Mouse (Mus musculus) embryonic stem cell, embryonic (primary cell): ENCODE results near the gene Fam228a.

ENCODE experiments used
- CTCF ChIA-PET, 4 experiments: fragments of 300-600 bp in 2 of 4; fragments of 350-600 bp in 2 of 4; sonication (Branson Sonifier 250); formaldehyde crosslinking; loops; one replicate each; lab custom pipeline; 2022; ENCODE audit warnings: inconsistent platforms in 2 of 4; lab: Charles Lee
- POLR2A ChIA-PET, 4 experiments: fragments of 300-600 bp in 2 of 4; fragments of 350-600 bp in 2 of 4; sonication (Branson Sonifier 250); formaldehyde crosslinking; loops; one replicate each; lab custom pipeline; 2022; ENCODE audit warnings: antibody characterized with exemption in 4 of 4, inconsistent platforms in 1 of 4; lab: Charles Lee

Gene Fam228a

GRCm38 (mm10) chr12:4732332-4732731 lies 5.9 kb downstream of the Fam228a start:
- ChIA-PET POLR2A (interaction anchor here in 1 of 4 experiments (1.8 kb wide), 1 partner anchor 112 kb away, joined by 5 read pairs; no protein-coding TSS in a partner anchor), CTCF (interaction anchor here in 1 of 4 experiments (1.3 kb wide), 1 partner anchor 12 kb away, joined by 4 read pairs; no protein-coding TSS in a partner anchor)

- ChIA-PET POLR2A (interaction anchor here in 3 of 4 experiments (0.5 to 1.8 kb wide), 7 partner anchors 11 to 593 kb away, joined by 3 to 5 read pairs (median 3); partner anchors contain the start of genes Fam228b (in 1 of the 3), Gm3625 (in 1 of the 3) and Pfn4 (in 1 of the 3)), CTCF (interaction anchor here in 1 of 4 experiments (1.3 kb wide), 1 partner anchor 11 kb away, joined by 4 read pairs; no protein-coding TSS in a partner anchor)
Measured at GRCm38 (mm10) chr12:4731629-4732028, 6.6 kb downstream of the Fam228a start.

GRCm38 (mm10) chr12:4729165-4729564 lies 9.1 kb downstream of the Fam228a start:
- CTCF ChIA-PET, result interaction anchor here in 2 of 4 experiments (0.5 to 1.9 kb wide), 6 partner anchors 9 to 204 kb away, joined by 3 to 7 read pairs (median 3); partner anchors contain the start of genes Atad2b (in 1 of the 2), Fam228b (in 1 of the 2) and Pfn4 (in 1 of the 2)
- POLR2A ChIA-PET, result interaction anchor here in 3 of 4 experiments (0.5 to 2.4 kb wide), 6 partner anchors 9 to 1946 kb away, joined by 3 to 10 read pairs (median 3); partner anchors contain the start of genes Fam228b (in 1 of the 3) and Pfn4 (in 1 of the 3)

- POLR2A ChIA-PET, result interaction anchor here (0.6 to 4.9 kb wide), 57 partner anchors 9 to 531 kb away, joined by 3 to 24 read pairs (median 4); partner anchors contain the start of genes Cenpo (in 3 of the 4), Fam228b (in 3 of the 4), Pfn4 (in 3 of the 4) and Ptrhd1 (in 3 of the 4)
- CTCF ChIA-PET, result interaction anchor here (0.6 to 1.8 kb wide), 11 partner anchors 9 to 830 kb away, joined by 3 to 7 read pairs (median 4); partner anchors contain the start of genes Fam228b (in 2 of the 4) and Pfn4 (in 1 of the 4)
Measured at GRCm38 (mm10) chr12:4719762-4720754, 18.2 kb downstream of the Fam228a start.

GRCm38 (mm10) chr12:4719066-4719761 lies 19.0 kb downstream of the Fam228a start:
- CTCF ChIA-PET, result interaction anchor here in 3 of 4 experiments (0.6 to 1.8 kb wide), 7 partner anchors 9 to 1540 kb away, joined by 3 to 7 read pairs (median 4); partner anchors contain the start of genes Fam228b (in 2 of the 3) and Pfn4 (in 1 of the 3)
- POLR2A ChIA-PET, result interaction anchor here in 3 of 4 experiments (0.7 to 4.9 kb wide), 42 partner anchors 10 to 530 kb away, joined by 3 to 24 read pairs (median 4); partner anchors contain the start of genes Fam228b (in 2 of the 3), Pfn4 (in 2 of the 3), Sf3b6 (in 2 of the 3) and Atad2b (in 1 of the 3)

GRCm38 (mm10) chr12:4717417-4717816 lies 20.8 kb downstream of the Fam228a start:
- CTCF ChIA-PET, result interaction anchor here in 2 of 4 experiments (0.8 to 1.3 kb wide), 2 partner anchors 12 to 52 kb away, joined by 3 read pairs; partner anchors contain the start of genes Fam228b (in 1 of the 2) and Pfn4 (in 1 of the 2)
- POLR2A ChIA-PET, result interaction anchor here in 3 of 4 experiments (0.7 to 4.9 kb wide), 7 partner anchors 8 to 126 kb away, joined by 3 to 24 read pairs (median 6); partner anchors contain the start of genes Fam228b (in 1 of the 3), Pfn4 (in 1 of the 3) and Wdcp (in 1 of the 3)

- ChIA-PET CTCF (interaction anchor here in 1 of 4 experiments (0.6 kb wide), 1 partner anchor 148 kb away, joined by 3 read pairs; no protein-coding TSS in a partner anchor), POLR2A (interaction anchor here in 1 of 4 experiments (0.9 to 1.4 kb wide), 2 partner anchors 53 to 169 kb away, joined by 3 read pairs; no protein-coding TSS in a partner anchor)
Measured at GRCm38 (mm10) chr12:4715606-4716005, 22.6 kb downstream of the Fam228a start.

GRCm38 (mm10) chr12:4713361-4713760 lies 24.9 kb downstream of the Fam228a start:
- ChIA-PET CTCF (no interaction called here), POLR2A (interaction anchor here in 1 of 4 experiments (0.6 to 1.8 kb wide), 3 partner anchors 38 to 282 kb away, joined by 3 to 4 read pairs (median 3); no protein-coding TSS in a partner anchor)

- POLR2A ChIA-PET, result interaction anchor here in 2 of 4 experiments (0.6 to 2.1 kb wide), 4 partner anchors 8 to 312 kb away, joined by 3 to 8 read pairs (median 6); no protein-coding TSS in a partner anchor
- CTCF ChIA-PET, result interaction anchor here in 2 of 4 experiments (1.0 to 1.1 kb wide), 2 partner anchors 10 to 11 kb away, joined by 3 to 5 read pairs; no protein-coding TSS in a partner anchor
Measured at GRCm38 (mm10) chr12:4709926-4710325, 28.3 kb downstream of the Fam228a start.

- POLR2A ChIA-PET, result interaction anchor here in 2 of 4 experiments (0.6 to 2.1 kb wide), 9 partner anchors 9 to 908 kb away, joined by 3 to 8 read pairs (median 3); partner anchors contain the start of gene Fkbp1b (in 1 of the 2)
- CTCF ChIA-PET, result interaction anchor here in 2 of 4 experiments (1.0 to 1.1 kb wide), 2 partner anchors 11 to 12 kb away, joined by 3 to 5 read pairs; no protein-coding TSS in a partner anchor
Measured at GRCm38 (mm10) chr12:4708881-4709604, 29.2 kb downstream of the Fam228a start.

GRCm38 (mm10) chr12:4708296-4708695 lies 29.9 kb downstream of the Fam228a start:
- POLR2A ChIA-PET, result interaction anchor here in 3 of 4 experiments (0.6 to 2.1 kb wide), 10 partner anchors 8 to 908 kb away, joined by 3 to 8 read pairs (median 4); partner anchors contain the start of gene Fkbp1b (in 1 of the 3)
- CTCF ChIA-PET, result interaction anchor here in 2 of 4 experiments (0.6 to 1.0 kb wide), 2 partner anchors 12 to 576 kb away, joined by 3 to 4 read pairs; no protein-coding TSS in a partner anchor

GRCm38 (mm10) chr12:4707488-4708017 lies 30.7 kb downstream of the Fam228a start:
- ChIA-PET POLR2A (interaction anchor here in 3 of 4 experiments (0.7 to 1.7 kb wide), 7 partner anchors 9 to 109 kb away, joined by 3 to 7 read pairs (median 3); partner anchors contain the start of gene Sf3b6 (in 1 of the 3)), CTCF (interaction anchor here in 1 of 4 experiments (1.0 kb wide), 1 partner anchor 13 kb away, joined by 4 read pairs; no protein-coding TSS in a partner anchor)

- CTCF ChIA-PET, result no interaction called here
- POLR2A ChIA-PET, result interaction anchor here in 2 of 4 experiments (0.7 to 1.4 kb wide), 4 partner anchors 10 to 110 kb away, joined by 3 to 6 read pairs (median 4); partner anchors contain the start of gene Sf3b6 (in 1 of the 2)
Measured at GRCm38 (mm10) chr12:4706901-4707300, 31.3 kb downstream of the Fam228a start.

- ChIA-PET POLR2A (interaction anchor here in 3 of 4 experiments (0.6 to 1.2 kb wide), 4 partner anchors 14 to 431 kb away, joined by 3 to 5 read pairs (median 4); no protein-coding TSS in a partner anchor), CTCF (interaction anchor here in 1 of 4 experiments (0.6 kb wide), 2 partner anchors 465 to 573 kb away, joined by 3 to 4 read pairs; no protein-coding TSS in a partner anchor)
Measured at GRCm38 (mm10) chr12:4706175-4706574, 32.1 kb downstream of the Fam228a start.

GRCm38 (mm10) chr12:4705626-4706025 lies 32.6 kb downstream of the Fam228a start:
- CTCF ChIA-PET, result interaction anchor here in 1 of 4 experiments (0.6 kb wide), 2 partner anchors 466 to 572 kb away, joined by 3 to 4 read pairs; no protein-coding TSS in a partner anchor
- POLR2A ChIA-PET, result interaction anchor here in 3 of 4 experiments (0.6 to 1.2 kb wide), 4 partner anchors 14 to 430 kb away, joined by 3 to 5 read pairs (median 4); no protein-coding TSS in a partner anchor
